Mouse (Mus musculus) spleen, postnatal 10 days (tissue): ENCODE data around the gene Gucy2c.

Experiments used
- DNase-seq, 2 experiments: peaks; one replicate each; pipeline ENCODE4 v3.0.0; 2021 to 2022; ENCODE audit warnings: low spot score in 2 of 2

The Gucy2c gene

DNA sequence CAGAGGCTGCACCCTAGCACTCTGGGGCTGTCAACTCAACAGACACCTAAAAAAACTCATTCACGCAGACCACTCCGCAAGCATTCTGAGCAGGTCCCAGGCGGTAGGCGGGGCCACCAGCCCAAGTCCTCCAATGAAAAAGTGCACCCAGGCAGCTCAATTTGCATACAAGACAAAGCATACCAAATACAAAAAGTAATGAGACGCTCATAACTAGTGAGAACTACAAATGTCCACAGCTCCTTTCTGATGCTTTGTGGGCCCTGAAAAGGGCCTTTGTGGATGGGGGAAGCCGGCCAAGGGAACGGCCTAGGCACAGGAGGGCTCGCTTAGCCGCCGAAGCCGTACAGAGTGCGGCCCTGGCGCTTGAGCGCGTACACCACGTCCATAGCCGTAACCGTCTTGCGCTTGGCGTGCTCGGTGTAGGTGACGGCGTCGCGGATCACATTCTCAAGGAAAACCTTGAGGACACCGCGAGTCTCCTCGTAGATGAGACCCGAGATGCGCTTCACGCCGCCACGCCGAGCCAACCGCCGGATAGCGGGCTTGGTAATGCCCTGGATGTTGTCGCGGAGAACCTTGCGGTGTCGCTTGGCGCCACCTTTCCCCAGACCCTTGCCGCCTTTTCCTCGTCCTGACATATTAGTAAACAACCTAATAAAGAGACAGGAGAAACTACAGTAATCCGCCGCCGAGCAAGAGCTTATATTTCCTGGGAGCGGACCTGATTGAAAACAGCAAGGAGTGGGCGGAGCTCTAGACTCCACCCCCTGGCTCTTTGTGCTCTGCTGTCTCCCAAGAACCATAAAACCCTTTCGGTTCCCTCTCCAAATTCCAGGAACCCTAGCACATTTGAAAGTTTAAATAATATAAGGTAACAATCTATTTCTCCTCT is 22.4 kb upstream of the Gucy2c start, which contains the start of gene Hist4h4:
Gene Hist4h4, minus strand, starts transcription at position 677 of the 895 bp plus-strand sequence.
- DNase-seq = peak; percentile 96 to 99

DNA sequence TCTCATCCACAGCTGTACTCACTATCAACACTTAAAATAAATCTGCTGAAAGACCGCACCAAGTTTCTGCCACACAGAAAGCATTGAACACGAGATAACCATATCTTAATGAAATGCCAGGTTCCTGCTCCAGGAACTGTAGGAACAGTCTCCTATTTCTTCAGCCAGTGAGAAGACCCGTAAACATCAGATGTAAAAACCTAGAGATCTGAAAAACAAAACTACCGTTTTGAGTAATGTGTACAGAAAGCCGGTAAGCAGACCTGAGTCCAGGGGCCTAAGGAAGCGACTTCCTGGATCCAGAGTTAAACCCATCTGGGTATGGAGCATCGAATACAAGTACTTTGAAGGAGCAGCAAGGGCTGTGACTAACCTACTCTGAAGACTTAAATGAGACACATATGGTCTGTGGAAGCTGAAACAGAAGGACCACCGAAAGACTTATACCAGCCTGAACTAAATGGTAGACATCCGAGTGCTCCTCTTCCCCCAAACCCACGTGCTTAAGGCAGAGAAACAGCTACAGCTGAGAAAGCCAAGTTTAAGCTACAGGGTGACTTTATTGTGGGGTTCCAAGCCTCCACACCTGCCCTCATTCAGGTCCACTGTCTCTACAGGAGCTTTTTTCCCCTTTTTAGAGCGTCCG is 21.7 kb upstream of the Gucy2c start:
- peak in 1 of 2 experiments; percentile 44 for DNase-seq

DNA sequence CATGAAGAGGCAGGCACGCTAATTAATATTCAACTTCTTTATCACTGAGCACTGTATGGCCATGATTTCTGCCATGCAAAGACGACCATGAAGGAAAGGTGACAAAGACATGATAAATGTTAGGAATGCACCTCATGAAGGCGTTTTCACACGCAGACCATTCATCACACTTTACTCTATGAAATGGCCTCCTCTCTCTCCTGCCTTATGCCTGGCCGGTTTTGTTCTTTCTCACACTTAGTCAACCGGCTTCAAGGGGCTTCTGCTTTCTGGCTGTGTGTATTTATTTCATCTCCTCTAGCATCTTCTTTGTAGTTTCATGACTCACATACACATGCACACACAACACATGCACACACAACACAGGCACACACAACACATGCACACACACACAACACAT is 19.7 kb upstream of the Gucy2c start:
- DNase-seq = no peak

DNA sequence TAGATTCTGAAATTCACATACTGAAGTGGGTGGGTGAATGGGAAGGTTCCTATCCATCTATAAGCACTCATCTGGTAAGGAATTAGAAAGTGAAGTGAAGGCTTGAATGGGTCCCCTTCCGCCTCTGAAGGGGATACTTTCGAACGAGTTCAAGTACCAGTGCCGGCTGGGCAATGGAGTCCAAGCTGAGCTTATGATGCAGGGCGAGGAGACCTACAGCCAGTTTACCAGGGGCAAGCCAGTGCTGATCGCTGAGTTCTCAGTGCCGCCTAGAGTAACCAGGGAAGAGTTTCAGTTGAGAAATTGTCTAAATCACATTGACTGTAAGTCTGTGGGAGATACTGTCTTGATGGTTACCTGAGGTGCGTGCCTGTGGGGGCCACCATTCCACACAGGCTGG is 19.1 kb upstream of the Gucy2c start:
- no peak for DNase-seq

DNA sequence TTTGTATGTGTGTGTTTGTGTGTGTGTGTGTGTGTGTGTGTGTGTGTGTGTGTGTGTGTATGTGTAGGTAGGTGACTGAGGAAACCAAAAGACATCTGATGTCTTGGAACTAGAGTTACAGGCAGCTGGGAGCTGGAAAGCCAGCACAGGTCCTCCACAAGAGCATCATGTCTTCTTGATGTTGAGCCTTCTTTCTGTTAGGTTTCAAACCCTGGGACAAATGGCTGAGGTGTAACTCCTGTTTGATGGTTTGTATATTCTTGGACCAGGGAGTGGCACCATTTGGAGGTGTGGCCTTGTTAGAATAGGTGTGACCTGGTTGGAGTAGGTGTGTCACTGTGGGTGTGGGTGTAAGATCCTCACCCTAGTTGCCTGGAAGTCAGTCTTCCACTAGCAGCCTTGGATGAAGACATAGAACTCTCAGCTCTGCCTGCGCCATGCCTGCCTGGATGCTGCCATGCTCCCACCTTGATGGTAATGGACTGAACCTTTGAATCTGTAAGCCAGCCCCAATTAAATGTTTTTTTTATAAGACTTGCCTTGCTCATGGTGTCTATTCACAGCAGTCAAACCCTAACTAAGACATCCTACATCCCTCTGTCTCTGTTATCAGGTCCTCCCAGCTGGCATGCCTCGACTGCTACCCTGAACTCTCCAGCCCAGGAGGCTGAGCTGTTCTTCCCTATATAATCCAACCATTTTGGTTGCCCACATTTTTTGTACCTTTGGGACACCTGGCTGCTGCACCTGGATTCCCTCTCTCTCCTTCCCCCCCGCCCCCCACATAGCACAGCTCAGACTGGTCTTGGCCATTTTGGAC is 16.5 kb upstream of the Gucy2c start:
- peak in 1 of 2 experiments; percentile 47 for DNase-seq

GRCm38 (mm10) chr6:136795850-136796249 is 14.3 kb upstream of the Gucy2c start:
- no peak for DNase-seq

DNA sequence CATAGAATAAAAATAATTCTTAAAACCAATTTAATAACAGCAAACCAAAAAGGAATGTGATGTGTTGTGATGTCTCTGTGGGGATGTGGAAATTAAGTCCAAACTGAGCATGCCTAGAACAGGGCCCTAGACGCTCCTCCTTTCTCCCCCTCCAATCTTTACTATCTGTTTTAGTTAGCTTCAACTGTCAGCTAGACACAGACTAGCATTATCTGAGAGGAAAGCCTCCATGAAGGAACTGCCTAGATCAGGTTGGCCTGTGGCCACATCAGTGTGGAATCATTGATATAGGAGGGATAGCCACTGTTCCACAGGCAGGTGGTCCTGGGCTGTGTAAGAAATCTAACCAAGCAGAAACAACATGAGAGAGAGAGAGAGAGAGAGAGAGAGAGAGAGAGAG is 13.5 kb upstream of the Gucy2c start:
- no peak for DNase-seq

GRCm38 (mm10) chr6:136793831-136794525 is 12.4 kb upstream of the Gucy2c start:
- no peak for DNase-seq

GRCm38 (mm10) chr6:136792884-136793758 is 11.6 kb upstream of the Gucy2c start:
- DNase-seq = no peak

- DNase-seq = no peak
Measured at GRCm38 (mm10) chr6:136789391-136789971, 7.9 kb upstream of the Gucy2c start.

DNA sequence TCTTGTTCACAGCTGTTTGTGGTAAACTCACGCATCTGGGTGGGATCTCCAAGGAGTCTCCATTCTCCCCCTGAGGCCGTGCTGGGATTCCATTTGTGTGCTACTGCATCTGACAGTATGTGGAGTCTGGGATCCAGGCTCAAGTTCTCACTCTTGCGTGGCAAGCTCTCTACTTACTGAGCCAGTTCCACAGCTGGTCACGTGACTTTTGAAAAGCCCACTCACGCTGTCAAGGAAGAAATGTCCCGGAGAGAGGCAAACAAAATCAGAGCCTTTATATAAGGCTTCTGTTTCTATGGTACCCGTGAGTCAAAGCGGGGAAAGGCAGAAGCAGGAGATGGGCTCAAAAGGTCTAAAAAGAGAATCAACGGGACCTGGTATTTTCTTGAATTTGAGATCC is 1.2 kb upstream of the Gucy2c start:
- no peak for DNase-seq

DNA sequence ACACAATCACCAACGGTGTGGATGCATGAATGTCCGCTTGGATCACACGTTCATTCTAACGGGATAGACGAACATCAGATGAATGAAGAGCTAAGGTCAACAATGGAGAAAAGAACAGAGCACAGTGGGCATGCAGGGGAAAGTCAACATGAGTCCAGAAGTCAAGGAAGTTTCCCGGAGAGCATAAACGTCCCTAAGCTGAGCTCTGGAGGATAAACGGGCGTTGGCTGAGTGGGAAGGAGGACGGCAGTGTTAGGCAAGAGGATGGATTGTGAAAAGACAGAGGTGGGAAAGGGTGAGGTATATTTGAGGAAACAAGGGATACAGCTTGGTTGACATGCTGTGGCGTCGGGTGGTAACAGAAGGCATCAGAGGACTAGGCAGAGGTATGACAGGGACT is 581 bp upstream of the Gucy2c start:
- DNase-seq = no peak

DNA sequence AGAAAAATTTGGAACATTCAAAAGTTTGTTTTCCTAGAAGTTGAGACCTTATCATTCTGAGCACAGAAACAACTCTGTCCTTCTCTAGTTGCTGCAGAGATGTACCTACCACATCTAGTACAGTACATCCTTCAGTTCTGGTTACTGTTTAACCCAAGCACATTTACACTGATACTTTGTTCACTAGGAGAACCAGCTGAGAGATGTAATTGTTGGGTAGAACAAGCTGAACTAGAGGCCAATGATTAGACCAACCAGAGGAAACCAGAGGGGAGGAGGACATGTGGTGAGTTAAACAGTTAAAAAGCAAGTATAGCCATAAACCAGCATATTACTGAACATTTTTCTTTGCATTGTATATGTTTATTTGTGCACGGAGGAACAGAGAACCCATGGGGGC is 5.2 kb downstream of the Gucy2c start:
- DNase-seq = no peak

- DNase-seq = no peak
Measured at GRCm38 (mm10) chr6:136769859-136770258, 11.7 kb downstream of the Gucy2c start.

- no peak for DNase-seq
Measured at GRCm38 (mm10) chr6:136769143-136769542, 12.4 kb downstream of the Gucy2c start.

- DNase-seq = no peak
Measured at GRCm38 (mm10) chr6:136763912-136764311, 17.7 kb downstream of the Gucy2c start.

DNA sequence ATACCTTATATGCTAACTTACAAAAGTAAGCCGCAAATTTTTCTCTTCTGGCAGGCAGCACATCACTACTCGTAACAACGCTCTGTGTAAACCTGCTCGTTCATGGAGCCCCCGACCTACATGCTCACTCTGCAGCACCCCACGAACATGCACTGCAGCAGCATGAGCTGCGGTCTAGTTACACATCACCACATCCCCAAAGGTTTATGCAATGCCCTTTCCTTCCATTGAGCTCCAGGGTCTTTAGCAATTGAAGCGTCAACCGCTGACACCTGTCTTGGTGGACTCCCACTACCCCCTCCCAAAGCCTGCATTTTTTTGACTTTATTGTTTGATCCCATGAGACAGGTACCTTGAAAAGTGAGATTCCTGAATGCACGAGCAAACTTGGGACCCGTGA is 31.0 kb downstream of the Gucy2c start:
- DNase-seq = no peak

GRCm38 (mm10) chr6:136745586-136745985 is 36.0 kb downstream of the Gucy2c start:
- DNase-seq = no peak

DNA sequence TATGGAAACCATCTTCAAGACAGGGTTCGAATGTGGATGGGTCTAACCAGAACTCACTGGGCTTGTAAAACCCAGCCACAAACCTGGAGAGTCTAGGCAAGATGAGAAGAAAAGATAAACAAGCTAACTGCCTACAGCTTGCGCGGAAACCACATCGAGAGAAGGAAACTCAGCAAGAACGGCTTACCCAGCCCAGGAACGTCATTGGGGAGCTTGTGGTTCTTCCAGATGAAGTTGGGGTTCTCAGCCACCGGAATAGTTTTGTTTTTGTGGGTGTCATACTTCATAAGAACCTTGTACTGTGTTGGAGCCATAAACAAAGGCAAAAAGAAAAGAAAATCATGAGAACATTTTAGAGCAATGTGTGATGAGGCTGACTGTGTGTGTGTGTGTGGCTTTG is 37.8 kb downstream of the Gucy2c start:
- DNase-seq = no peak
